Mouse (Mus musculus) liver, adult (tissue): ENCODE measurements around the gene Taf15.

Source experiments
- GATA4 ChIP-seq: IDR thresholded peaks from 2 replicates; pipeline ENCODE4 v1.6.1; 2014; ENCODE audit warnings: mild to moderate bottlenecking, low read length; ENCODE audit not compliant: insufficient replicate concordance

The Taf15 gene

GRCm38 (mm10) chr11:83472324-83473234, at the start of gene Taf15:
Gene Taf15, plus strand, starts transcription at chr11:83473086.
- TF ChIP-seq GATA4: no peak

GRCm38 (mm10) chr11:83424681-83425080, 48.2 kb upstream of the Taf15 start:
- TF ChIP-seq GATA4: no peak

- TF ChIP-seq GATA4: no peak
Observed at GRCm38 (mm10) chr11:83426964-83427363, 45.9 kb upstream of the Taf15 start.

- no peak for TF ChIP-seq GATA4
Observed at GRCm38 (mm10) chr11:83429355-83429754, 43.5 kb upstream of the Taf15 start, which contains the start of gene Gas2l2. Gene Gas2l2, minus strand, starts transcription at chr11:83429455.

- no peak for TF ChIP-seq GATA4
Observed at GRCm38 (mm10) chr11:83432533-83432932, 40.4 kb upstream of the Taf15 start.

- no peak for TF ChIP-seq GATA4
Observed at GRCm38 (mm10) chr11:83437377-83437776, 35.5 kb upstream of the Taf15 start, which contains the start of gene 1700020L24Rik. Gene 1700020L24Rik, plus strand, starts transcription at chr11:83437677.

- no peak for TF ChIP-seq GATA4
Observed at GRCm38 (mm10) chr11:83439426-83440060, 33.3 kb upstream of the Taf15 start.

- TF ChIP-seq GATA4: no peak
Observed at GRCm38 (mm10) chr11:83440081-83441064, 32.5 kb upstream of the Taf15 start.

GRCm38 (mm10) chr11:83441235-83441634, 31.7 kb upstream of the Taf15 start:
- TF ChIP-seq GATA4: no peak

GRCm38 (mm10) chr11:83442596-83443267, 30.2 kb upstream of the Taf15 start:
- TF ChIP-seq GATA4: no peak

- no peak for TF ChIP-seq GATA4
Observed at GRCm38 (mm10) chr11:83443824-83444223, 29.1 kb upstream of the Taf15 start.

GRCm38 (mm10) chr11:83445001-83445400, 27.9 kb upstream of the Taf15 start:
- no peak for TF ChIP-seq GATA4

- TF ChIP-seq GATA4: no peak
Observed at GRCm38 (mm10) chr11:83447612-83448011, 25.3 kb upstream of the Taf15 start.

- no peak for TF ChIP-seq GATA4
Observed at GRCm38 (mm10) chr11:83448021-83448926, 24.6 kb upstream of the Taf15 start.

GRCm38 (mm10) chr11:83448927-83449236, 24.0 kb upstream of the Taf15 start:
- TF ChIP-seq GATA4: no peak
